Mouse (Mus musculus): ENCODE measurements around the gene Ubxn2a. TPM values are rescaled to one million over a fixed set of nuclear protein-coding genes. Genes with fewer than 3 reads are reported as not detected.

Gene Ubxn2a
- 23.1 and 26.8 TPM in 2 replicates for polyA plus RNA-seq (2014; fragmentation: Nextera tagmentation; extraction: Ambion mirVana)

GRCm38 (mm10) chr12:4906951-4907906 is at the start of gene Ubxn2a:
Ubxn2a (minus strand) TSS chr12:4907705.
- Histone ChIP-seq H3K27ac (replicated peaks; ENCODE audit: low read depth, low read length) (peak within 1 kb of the TSS; percentile 48; the same call in 1 of the 2 replicates), H3K9me3 (ENCODE audit: control insufficient read depth, low read length) (no peaks in the 10 kb centered on the region), H3K9ac (ENCODE audit: low read length) (peak within 1 kb of the TSS; percentile 81), H3K27me3 (ENCODE audit: control insufficient read depth, insufficient read depth, low read length) (no peaks in the 10 kb centered on the region), H3K4me2 (ENCODE audit: low read depth, severe bottlenecking) (peak within 1 kb of the TSS; percentile 74), H3K36me3 (ENCODE audit: control insufficient read depth, insufficient read depth, low read length) (no peaks in the 10 kb centered on the region), H3K4me1 (ENCODE audit: control insufficient read depth, insufficient read depth, low read length) (no peaks in the 10 kb centered on the region), H3K4me3 (ENCODE audit: low read depth, low read length) (peak within 1 kb of the TSS; percentile 67)
- ATAC-seq (ENCODE audit: insufficient number of reproducible peaks, low FRiP score, low TSS enrichment, low read depth) (peak; percentile 87), DNase-seq (ENCODE audit: low spot score) (peak; percentile 94)
- under 1% methylated on average over 95 of the region's 125 CpGs for WGBS

GRCm38 (mm10) chr12:4953156-4953555 is 45.7 kb upstream of the Ubxn2a start:
- H3K9ac ChIP-seq (ENCODE audit: low read length): no peak overlapping the region
- H3K27me3 ChIP-seq (ENCODE audit: control insufficient read depth, insufficient read depth, low read length): no peaks in the 10 kb centered on the region
- H3K27ac ChIP-seq (replicated peaks; ENCODE audit: low read depth, low read length): no peak overlapping the region
- ATAC-seq (ENCODE audit: insufficient number of reproducible peaks, low FRiP score, low TSS enrichment, low read depth): no peak
- H3K4me2 ChIP-seq (ENCODE audit: low read depth, severe bottlenecking): no peak overlapping the region
- WGBS: 95% methylated on average over 4 of the region's 4 CpGs
- no peaks in the 10 kb centered on the region for H3K9me3 ChIP-seq (ENCODE audit: control insufficient read depth, low read length)
- H3K36me3 ChIP-seq (ENCODE audit: control insufficient read depth, insufficient read depth, low read length): peaks cover 10% of the 10 kb centered on the region
- no peaks in the 10 kb centered on the region for H3K4me1 ChIP-seq (ENCODE audit: control insufficient read depth, insufficient read depth, low read length)
- no peak overlapping the region for H3K4me3 ChIP-seq (ENCODE audit: low read depth, low read length)
- no peak for DNase-seq (ENCODE audit: low spot score)

- H3K4me2 ChIP-seq (ENCODE audit: low read depth, severe bottlenecking): no peak overlapping the region
- ATAC-seq (ENCODE audit: insufficient number of reproducible peaks, low FRiP score, low TSS enrichment, low read depth): no peak
- no peaks in the 10 kb centered on the region for H3K9me3 ChIP-seq (ENCODE audit: control insufficient read depth, low read length)
- H3K36me3 ChIP-seq (ENCODE audit: control insufficient read depth, insufficient read depth, low read length): peaks cover 10% of the 10 kb centered on the region
- WGBS: 98% methylated on average over 1 of the region's 1 CpGs
- DNase-seq (ENCODE audit: low spot score): no peak
- H3K4me3 ChIP-seq (ENCODE audit: low read depth, low read length): no peak overlapping the region
- H3K4me1 ChIP-seq (ENCODE audit: control insufficient read depth, insufficient read depth, low read length): no peaks in the 10 kb centered on the region
- no peak overlapping the region for H3K27ac ChIP-seq (replicated peaks; ENCODE audit: low read depth, low read length)
- H3K9ac ChIP-seq (ENCODE audit: low read length): no peak overlapping the region
- H3K27me3 ChIP-seq (ENCODE audit: control insufficient read depth, insufficient read depth, low read length): no peaks in the 10 kb centered on the region
Measured at GRCm38 (mm10) chr12:4952272-4952671, 44.8 kb upstream of the Ubxn2a start.

- WGBS: 91% methylated on average over 3 of the region's 3 CpGs
- DNase-seq (ENCODE audit: low spot score) (no peak), ATAC-seq (ENCODE audit: insufficient number of reproducible peaks, low FRiP score, low TSS enrichment, low read depth) (no peak)
- H3K27me3 ChIP-seq (ENCODE audit: control insufficient read depth, insufficient read depth, low read length): no peaks in the 10 kb centered on the region
- no peak overlapping the region for H3K9ac ChIP-seq (ENCODE audit: low read length)
- no peak overlapping the region for H3K4me3 ChIP-seq (ENCODE audit: low read depth, low read length)
- no peak overlapping the region for H3K4me2 ChIP-seq (ENCODE audit: low read depth, severe bottlenecking)
- no peaks in the 10 kb centered on the region for H3K9me3 ChIP-seq (ENCODE audit: control insufficient read depth, low read length)
- no peaks in the 10 kb centered on the region for H3K36me3 ChIP-seq (ENCODE audit: control insufficient read depth, insufficient read depth, low read length)
- no peak overlapping the region for H3K27ac ChIP-seq (replicated peaks; ENCODE audit: low read depth, low read length)
- no peaks in the 10 kb centered on the region for H3K4me1 ChIP-seq (ENCODE audit: control insufficient read depth, insufficient read depth, low read length)
Measured at GRCm38 (mm10) chr12:4930820-4931548, 23.5 kb upstream of the Ubxn2a start.

GRCm38 (mm10) chr12:4928197-4928596 is 20.7 kb upstream of the Ubxn2a start:
- H3K27me3 ChIP-seq (ENCODE audit: control insufficient read depth, insufficient read depth, low read length): no peaks in the 10 kb centered on the region
- WGBS: 97% methylated on average over 2 of the region's 2 CpGs
- no peak overlapping the region for H3K27ac ChIP-seq (replicated peaks; ENCODE audit: low read depth, low read length)
- H3K36me3 ChIP-seq (ENCODE audit: control insufficient read depth, insufficient read depth, low read length): no peaks in the 10 kb centered on the region
- no peaks in the 10 kb centered on the region for H3K9me3 ChIP-seq (ENCODE audit: control insufficient read depth, low read length)
- no peaks in the 10 kb centered on the region for H3K4me1 ChIP-seq (ENCODE audit: control insufficient read depth, insufficient read depth, low read length)
- DNase-seq (ENCODE audit: low spot score) (no peak), ATAC-seq (ENCODE audit: insufficient number of reproducible peaks, low FRiP score, low TSS enrichment, low read depth) (no peak)
- no peak overlapping the region for H3K4me3 ChIP-seq (ENCODE audit: low read depth, low read length)
- no peak overlapping the region for H3K4me2 ChIP-seq (ENCODE audit: low read depth, severe bottlenecking)
- no peak overlapping the region for H3K9ac ChIP-seq (ENCODE audit: low read length)

GRCm38 (mm10) chr12:4917805-4918591 is 10.5 kb upstream of the Ubxn2a start:
- ATAC-seq (ENCODE audit: insufficient number of reproducible peaks, low FRiP score, low TSS enrichment, low read depth): peak; percentile 24; the same call in 1 of the 2 replicates
- under 1% methylated on average over 48 of the region's 48 CpGs for WGBS
- H3K9ac ChIP-seq (ENCODE audit: low read length): peak overlapping the region; percentile 100

GRCm38 (mm10) chr12:4916994-4917804 is 9.7 kb upstream of the Ubxn2a start, which contains the start of gene Atad2b:
Atad2b (plus strand) TSS chr12:4917353.
- whole genome bisulfite sequencing: under 1% methylated on average over 84 of the region's 89 CpGs
- Histone ChIP-seq H3K9ac (ENCODE audit: low read length) (peak within 1 kb of the TSS; percentile 100), H3K9me3 (ENCODE audit: control insufficient read depth, low read length) (no peaks in the 10 kb centered on the region), H3K27me3 (ENCODE audit: control insufficient read depth, insufficient read depth, low read length) (no peaks in the 10 kb centered on the region), H3K27ac (replicated peaks; ENCODE audit: low read depth, low read length) (peak within 1 kb of the TSS; percentile 95), H3K36me3 (ENCODE audit: control insufficient read depth, insufficient read depth, low read length) (no peaks in the 10 kb centered on the region), H3K4me3 (ENCODE audit: low read depth, low read length) (peak within 1 kb of the TSS; percentile 91), H3K4me2 (ENCODE audit: low read depth, severe bottlenecking) (peak within 1 kb of the TSS; percentile 61), H3K4me1 (ENCODE audit: control insufficient read depth, insufficient read depth, low read length) (no peaks in the 10 kb centered on the region)
- peak; percentile 97 for DNase-seq (ENCODE audit: low spot score)
- ATAC-seq (ENCODE audit: insufficient number of reproducible peaks, low FRiP score, low TSS enrichment, low read depth): peak; percentile 99

More at GRCm38 (mm10) chr12:4917805-4918591, 10.5 kb upstream of the Ubxn2a start:
- Histone ChIP-seq H3K9me3 (ENCODE audit: control insufficient read depth, low read length) (no peaks in the 10 kb centered on the region), H3K4me3 (ENCODE audit: low read depth, low read length) (peak overlapping the region; percentile 91), H3K27ac (replicated peaks; ENCODE audit: low read depth, low read length) (peak overlapping the region; percentile 95), H3K36me3 (ENCODE audit: control insufficient read depth, insufficient read depth, low read length) (no peaks in the 10 kb centered on the region), H3K4me1 (ENCODE audit: control insufficient read depth, insufficient read depth, low read length) (no peaks in the 10 kb centered on the region), H3K27me3 (ENCODE audit: control insufficient read depth, insufficient read depth, low read length) (no peaks in the 10 kb centered on the region), H3K4me2 (ENCODE audit: low read depth, severe bottlenecking) (peak overlapping the region; percentile 61)
- DNase-seq (ENCODE audit: low spot score): peak; percentile 75

Measured in limb, embryonic 11.5 days (tissue).